Mouse (Mus musculus): ENCODE measurements at regions not wholly inside any gene's neighbourhood (a gene's known extent, or its start where the extent isn't known, plus 50 kb on each side); places are given as distances from the start of the nearest gene placed in this dataset.
A peak's percentile ranks its signal among the peaks of the same experiment; 100 is the strongest.

DNA sequence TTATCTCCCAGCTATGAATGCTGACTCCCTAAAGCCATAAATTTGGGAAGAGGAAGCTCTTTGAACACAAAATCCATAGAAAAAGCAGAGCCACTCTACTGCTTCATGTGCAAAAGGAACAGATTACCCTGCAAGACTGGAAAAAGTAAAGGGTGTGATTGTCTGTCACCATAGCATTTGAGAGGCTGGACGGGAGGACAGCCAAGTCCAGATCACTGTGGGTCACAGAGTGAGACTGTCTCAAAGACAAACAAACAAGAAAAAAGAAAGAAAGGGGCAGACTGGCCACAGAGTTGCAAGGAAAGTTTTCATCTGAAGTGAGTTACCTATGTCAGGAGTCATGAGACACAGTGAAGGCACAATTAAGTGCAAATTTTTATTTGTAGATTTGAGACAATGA, 150.7 kb upstream of the Ccn2 start:
- DNase-seq = no peak

DNA sequence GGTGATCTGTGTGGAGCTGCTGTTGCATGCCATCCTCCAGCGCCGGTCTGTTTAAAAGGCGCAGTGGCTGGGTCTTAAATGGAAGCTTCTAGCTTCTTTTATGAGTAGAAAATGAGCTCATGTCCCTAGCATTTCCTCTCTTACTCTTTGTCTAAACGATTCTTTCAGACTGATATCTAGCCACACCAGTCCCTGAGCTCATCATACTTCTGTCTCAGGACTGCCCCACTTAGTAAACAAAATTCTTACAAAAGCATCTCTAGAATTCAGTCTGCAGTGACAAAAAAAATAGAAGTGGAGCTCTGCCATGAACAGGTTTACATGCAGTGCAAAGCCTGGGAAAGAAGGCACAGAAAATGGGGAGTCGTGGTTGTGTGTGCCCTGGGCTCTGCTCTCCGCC, 150.2 kb upstream of the Ccn2 start:
- no peak for DNase-seq

DNA sequence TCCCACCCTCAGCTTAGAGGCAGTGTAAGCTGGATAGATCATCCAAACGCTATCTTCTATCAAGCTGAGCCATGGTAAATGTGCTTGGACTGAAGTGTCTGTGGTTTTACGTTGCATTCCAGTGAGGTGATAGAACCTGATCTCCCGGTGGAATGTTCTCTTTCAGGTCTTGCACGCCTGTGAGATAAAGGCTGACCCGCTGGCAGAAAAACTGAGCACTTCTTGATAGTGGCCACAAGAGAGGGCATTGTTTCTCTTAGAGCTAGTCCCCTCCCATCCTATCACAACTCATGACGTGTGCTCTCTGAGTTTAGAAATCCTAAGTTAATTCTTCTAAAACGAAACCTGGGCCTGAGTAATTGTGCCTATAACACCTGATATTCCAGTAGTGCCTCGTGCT, 149.1 kb upstream of the Ccn2 start:
- no peak for DNase-seq

DNA sequence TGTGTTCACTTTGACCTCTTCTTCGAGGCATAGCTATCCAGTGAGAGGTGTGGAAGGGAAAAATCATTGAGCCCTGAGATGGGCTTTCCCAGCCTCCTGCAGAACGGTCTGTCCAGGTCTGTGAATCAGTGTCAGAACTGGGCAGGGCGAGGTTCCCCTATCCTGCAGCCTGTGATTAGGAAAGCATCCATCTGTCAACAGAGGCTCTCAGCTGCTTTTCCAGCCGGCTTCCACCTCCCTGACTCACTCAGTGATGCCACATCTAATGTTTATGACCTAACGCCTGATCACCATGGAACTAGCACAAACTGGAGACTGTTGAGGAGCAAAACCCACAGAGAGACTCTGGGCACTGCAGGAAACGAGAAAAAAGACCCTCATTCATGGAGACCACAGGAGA, 148.1 kb upstream of the Ccn2 start:
- DNase-seq = no peak

DNA sequence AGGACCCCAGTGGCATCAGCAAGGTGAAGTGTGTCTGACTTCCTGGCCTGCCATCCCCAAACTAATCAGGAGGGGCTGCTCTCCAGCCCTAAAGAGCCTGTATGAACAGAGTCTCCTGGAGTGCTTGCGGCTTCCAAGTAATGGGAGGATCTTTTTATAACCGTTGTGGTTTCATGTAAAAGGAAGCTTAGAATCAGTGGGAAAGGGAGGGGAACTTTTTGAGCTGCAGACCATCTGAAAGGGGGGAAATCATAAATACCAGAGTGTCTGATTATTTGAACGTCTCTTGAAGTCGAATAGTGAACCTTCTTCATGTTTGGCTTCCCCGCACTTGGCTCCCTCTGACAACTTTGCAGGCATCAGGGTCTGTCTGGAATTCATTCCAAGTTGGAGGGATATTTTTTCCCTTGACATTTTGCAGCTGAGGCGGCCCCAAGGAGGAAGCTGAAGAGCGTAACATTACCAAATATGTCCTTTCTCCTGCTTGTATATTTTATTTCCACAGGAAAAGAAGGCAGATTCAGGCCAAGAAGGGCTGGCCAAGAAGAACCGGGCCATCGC, 147.2 kb upstream of the Ccn2 start:
- no peak for DNase-seq

DNA sequence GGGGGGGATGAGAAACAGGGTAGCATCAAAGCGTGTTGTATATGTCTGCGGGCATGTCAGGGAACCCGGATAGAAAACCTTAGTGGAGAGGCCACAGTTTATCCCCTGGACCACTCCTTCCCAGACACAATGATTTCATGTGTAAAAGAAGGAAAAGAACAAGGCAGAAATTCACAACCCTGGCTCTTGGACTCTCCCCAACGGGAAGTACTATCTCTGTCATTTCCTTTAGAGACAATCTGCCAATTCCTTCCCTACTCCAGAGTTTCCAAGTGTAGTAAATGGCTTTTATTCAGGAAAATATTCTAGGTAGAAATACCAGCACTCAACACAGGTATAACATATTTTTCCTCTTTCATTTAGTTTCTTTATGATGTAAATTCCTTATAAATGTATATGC, 141.7 kb upstream of the Ccn2 start:
- DNase-seq = no peak

DNA sequence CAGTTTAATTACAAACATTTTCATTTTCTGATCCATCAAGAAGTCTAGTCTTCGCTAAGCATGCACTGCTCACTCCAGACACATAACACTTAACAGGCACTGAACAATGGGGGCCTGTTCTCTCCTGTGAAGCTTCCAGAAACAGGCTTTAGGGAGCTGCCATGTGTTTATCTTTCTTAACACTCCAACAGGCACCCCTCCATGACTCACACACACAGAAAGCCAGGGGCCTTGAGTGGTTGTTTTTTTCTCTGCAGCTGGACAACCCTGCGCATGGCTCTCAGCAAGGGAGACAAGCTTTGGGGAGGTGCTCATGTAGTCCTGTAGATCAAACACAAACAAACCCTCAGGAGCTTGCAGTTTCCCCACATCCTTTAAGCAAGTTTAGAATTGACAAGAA, 136.6 kb upstream of the Ccn2 start:
- peak; percentile 10 for DNase-seq

DNA sequence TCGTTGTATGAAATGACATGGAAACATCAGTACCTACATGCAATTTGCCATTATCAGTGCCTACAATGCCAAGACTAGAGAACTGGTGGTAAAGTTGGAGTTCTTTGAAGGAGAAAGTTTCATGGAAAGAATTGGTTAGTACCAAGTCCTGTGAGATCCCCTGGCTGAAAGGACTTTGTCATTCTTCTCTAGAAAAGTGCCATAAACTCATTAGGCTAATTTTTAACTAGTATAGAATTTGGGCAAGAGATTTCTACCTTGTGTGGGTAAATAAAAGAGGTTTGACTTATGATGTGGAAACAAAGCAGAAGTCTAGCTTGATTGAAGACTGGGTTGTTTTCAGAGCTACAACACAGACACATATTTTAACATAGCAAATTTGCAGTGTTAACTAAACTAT, 131.4 kb upstream of the Ccn2 start:
- DNase-seq = no peak

DNA sequence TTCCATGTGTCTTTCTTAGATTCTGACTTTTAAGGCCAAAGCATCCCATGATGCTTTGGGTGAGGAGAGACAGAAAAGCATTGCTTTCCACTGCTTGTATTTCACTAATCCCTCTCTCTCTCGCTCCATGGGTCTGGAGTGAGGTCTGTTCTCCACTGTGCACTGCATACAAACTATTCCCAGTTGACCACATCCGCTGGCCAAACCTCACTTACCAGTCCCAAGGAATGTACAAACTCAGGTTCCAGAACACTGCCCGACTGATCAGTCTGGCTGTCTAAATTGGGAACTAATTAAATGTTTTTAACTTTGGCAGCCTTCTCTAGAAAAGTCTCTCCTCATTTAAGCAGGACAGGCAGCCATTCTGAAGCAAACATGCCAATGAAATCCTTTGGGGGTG, 130.9 kb upstream of the Ccn2 start:
- no peak for DNase-seq

DNA sequence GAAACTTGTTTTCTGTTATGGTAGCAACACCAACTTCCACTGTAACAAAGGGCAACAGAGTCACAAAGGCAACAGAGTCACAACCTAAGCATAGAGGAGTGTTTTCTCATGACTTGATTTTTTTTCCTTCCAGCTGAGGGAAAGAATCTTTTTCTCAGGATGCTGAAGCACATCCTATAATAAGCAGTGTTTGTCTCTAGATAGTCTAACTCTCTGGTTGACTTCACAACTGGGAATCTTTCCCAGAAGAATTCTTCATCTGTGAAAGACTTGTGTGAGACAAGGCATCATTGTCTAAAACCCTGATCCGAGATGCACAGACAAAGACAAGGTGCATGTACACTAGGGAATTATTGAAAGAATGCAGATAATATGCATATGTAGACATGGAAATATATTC, 125.5 kb upstream of the Ccn2 start:
- DNase-seq = no peak

DNA sequence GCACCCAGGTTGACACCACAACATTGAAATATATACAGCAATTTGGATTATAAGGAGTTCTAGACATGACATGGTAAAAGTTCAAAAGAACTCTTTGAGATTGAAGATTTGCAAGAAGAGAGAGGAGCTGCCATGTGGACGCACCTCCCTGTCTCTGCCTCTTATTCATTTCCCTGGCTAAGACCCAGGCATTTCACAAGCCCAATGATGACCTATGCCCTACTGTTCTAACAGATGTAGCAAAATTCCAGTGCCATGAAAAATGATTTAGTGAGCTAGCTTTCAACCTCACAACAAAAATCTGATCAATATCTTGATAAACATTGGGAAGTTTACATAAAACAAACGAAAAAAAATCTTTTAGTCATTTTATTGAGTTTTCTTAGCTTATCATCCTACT, 123.7 kb upstream of the Ccn2 start:
- no peak for DNase-seq

DNA sequence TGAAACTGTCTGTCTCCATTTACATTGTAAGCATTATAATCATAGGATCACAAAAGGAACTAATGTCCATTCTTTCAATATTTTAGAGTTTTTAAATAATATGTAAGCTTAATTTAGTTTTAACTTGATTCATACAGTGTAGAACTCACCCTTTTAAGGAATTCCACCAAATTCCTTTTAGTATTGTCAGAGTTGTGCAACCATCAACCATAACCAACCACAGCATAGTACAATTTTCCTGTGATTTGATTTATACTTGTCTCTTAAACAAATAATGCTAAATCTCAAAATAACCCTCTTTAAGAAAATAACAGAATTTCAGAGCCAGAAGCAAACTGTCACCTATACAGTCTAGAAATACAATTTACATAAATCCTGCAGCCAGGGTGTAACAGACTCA, 119.0 kb upstream of the Ccn2 start:
- no peak for DNase-seq

DNA sequence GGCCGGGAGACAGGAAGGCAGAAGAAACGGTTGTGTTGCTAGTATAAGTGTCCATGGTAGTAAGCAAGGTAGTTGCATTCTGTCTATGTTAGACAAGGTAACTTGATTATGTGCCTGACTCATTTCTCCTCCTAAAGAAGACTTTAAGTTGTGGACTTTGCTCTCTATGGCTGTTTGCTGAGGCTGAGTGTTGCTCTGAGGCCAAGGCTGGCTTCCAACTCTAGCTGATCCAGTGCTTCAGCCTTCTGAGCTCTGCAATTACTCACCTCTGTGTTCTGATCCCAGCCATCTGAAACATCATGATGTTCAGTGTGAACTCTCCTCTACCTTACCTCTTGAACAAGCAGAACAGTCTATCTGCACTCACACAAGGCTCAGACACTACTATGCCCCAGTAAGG, 116.7 kb upstream of the Ccn2 start:
- DNase-seq = no peak

DNA sequence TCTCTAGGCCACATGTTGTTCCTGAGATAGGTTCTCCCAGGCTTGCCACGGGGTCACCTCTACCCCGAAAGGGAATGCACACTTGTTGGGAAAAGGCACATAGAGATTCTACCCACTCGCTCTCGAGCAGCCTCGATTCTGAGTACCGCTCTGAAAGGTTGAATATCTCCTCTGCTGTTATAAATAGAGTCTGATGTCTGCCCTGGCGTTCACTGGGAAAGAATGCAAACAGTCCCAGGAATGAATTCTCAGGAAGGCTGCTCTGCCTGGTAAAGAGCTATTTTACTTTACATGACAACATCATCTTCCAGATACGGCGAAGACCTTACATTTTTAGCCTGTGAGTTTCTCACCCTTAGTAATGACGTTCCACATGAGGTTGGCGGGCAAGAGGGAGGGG, 116.1 kb upstream of the Ccn2 start:
- no peak for DNase-seq

DNA sequence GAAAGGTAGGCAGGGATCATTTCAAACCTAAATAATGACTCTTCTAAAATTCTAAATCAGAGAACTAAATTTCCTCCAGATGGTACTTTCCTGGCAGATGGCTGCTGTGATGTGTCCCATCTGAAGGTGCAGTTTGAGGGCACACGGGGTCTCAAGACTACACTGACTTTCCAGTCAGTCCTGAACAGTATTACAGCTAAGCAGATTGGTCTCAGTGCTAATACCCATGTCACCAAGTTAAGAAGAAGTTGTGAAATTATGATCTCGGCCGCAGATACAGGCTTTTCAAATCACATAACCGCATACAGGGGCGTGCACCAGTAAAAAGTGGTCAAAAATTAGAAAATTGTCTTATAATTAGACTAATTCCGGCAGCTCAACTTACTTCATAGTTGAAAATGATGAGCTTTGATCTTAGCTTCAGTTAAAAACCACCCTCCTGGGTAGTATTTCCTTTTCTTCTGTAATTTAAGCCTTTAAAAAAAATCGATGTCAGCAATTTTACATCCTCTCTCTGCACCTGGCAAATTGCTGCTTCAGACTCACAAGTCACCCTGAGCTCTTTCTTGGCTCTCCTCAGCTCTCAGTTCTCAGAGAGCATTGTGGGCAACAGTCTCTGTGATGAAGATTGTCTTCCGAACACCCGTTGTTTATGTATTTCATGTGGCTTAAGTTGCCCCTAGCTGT, 113.2 kb upstream of the Ccn2 start:
- peak; percentile 38 for DNase-seq

DNA sequence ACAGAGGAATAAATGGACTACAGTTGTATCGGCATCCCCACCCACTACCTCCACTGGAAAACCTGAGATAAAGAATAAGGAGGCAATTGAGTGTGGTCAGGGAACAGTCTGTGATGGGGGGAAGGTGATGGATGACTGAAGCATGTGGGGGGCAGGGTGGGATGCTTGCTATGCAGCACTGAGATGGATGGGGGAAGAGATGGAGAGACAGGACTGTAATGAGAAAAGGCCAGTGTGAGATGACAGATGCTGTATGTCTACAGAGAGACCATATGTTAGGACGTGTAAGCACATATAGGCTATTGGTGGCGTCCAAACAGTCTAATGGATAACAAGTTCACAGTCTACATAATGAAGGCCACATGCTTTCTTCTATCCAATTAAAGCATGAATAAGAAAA, 112.2 kb upstream of the Ccn2 start:
- no peak for DNase-seq

DNA sequence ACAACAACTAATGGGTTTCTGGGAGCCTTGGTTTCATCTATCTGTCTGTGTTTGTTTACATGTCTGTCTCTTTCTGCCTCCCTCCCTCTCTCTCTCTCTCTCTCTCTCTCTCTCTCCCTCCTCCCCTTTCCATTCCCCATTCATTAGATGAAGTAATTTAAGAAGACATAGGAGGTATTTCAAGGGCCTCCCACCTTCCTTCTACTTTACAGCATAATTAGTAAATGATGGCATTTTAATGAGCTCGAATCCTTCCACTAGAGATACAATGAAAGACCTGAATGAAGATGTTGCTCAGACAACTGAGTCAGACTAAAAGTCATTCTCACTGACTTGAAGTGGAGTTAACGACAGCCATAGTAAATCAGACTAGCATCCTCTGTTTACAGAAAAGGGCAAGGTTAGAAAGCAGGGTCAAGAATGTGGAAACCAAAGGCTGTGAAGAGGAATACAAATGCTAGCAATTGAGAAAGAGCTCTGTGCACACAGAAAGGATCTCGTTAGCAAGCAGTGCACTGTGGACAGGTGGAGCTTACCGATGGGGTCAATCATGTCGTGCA, 111.1 kb upstream of the Ccn2 start:
- DNase-seq = no peak

DNA sequence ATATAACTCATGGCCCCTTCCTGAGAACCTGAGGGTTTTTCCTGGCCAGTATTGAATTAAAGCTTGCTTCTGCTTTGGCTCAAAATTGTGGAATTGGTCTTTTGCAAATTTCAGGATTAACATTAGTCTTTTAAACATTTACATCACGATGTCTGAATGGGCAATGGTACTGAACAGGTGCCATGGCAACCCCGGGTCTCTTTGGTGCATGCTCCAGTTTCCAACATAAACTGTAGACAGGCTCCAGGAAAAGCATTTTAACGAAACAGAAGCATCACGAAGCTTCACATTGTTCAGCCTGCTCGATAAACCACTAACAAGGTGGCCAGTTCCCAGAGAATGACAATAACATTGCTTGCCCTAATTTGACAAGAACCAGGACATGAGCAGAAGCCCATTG, 109.8 kb upstream of the Ccn2 start:
- no peak for DNase-seq

DNA sequence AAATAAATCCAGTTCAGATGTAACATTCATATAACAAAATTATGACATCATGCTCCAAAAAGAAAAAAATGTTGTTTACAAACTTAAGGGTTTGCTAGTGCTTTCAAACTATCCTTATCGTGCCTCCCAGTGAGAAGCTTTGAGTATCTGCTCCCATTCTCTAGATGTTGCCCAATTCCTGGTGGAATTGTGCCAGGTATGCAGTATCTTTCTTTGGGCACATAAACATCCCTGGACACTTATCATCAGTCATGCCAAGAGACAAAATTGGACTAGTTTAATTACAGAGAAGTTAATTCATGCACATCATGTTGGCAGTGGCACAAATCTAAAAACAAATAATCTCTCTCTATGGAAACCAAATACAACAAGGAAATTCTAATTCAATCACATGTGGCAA, 109.0 kb upstream of the Ccn2 start:
- no peak for DNase-seq

DNA sequence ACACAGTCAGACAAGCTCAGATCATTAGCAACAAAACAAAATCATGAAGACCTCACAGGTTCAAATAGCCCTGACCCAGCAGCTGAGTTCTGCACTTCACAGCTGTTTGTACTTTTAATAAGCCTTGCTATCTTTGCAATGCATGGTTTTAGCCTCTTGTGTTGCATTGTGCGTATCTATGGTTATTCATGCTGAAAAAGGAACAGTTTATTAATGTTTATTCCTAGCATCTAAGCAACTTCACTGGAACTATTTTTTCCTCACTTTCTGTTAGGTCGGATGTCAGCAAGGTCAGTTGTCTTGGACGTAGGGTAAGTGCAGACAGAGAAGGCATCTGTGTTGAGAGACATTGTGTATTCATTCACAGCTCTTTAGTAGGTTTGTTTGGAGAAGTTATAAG, 107.3 kb upstream of the Ccn2 start:
- no peak for DNase-seq

DNA sequence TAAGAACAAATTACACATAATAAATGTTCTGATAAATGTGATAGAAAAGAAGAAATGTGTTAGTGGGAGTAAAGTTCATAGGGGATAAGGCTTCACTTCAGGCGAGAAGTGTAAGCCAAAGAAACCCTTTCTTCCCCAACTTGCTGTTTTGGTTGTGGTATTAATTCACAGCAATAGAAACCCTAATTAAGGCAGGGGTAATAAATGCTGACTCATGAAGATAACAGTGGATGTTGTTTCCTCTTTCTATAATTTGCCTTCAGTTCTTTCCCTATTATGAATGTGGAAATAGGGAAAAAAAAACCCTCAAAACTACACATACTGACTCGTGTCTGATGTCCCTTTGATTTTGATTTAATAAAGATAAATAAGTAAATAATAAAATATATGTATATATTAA, 104.8 kb upstream of the Ccn2 start:
- DNase-seq = no peak

DNA sequence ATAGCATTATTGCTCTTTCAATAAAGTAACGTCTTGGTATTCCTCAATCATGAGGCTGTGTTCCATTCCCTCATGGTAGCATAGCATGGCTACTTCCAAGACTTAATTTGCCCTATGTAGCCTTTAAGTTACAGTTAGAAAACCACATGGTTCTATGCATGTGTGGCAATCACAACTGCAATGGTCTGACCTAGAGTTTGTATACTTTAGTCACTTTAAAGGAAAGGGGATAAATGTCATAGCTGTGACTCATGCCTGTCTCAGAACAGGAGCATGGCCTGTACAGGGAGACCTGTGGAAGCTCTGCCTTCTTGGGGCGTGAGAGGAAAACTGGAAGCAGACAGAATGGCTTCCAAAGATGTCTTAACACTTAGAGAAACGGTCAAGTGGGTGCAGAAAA, 103.4 kb upstream of the Ccn2 start:
- DNase-seq = no peak

DNA sequence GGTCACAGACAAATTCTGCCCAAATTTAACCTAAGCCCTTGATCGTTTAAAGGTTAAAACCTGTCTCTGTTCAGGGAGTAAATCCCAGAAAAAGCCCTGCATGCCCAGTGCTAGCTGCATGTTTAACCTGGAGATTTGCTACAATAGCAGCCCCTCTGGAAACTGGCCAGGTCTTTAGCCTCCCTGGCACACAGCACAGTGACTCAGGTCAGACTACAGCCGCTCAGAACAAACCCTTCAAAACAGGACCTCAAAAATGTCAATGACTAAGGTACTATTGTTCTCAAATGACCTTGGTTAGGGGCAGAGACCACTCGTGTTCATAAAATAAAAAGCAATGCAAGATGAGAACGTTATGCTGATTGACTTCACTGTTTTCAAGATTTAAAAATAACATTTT, 101.8 kb upstream of the Ccn2 start:
- DNase-seq = no peak

DNA sequence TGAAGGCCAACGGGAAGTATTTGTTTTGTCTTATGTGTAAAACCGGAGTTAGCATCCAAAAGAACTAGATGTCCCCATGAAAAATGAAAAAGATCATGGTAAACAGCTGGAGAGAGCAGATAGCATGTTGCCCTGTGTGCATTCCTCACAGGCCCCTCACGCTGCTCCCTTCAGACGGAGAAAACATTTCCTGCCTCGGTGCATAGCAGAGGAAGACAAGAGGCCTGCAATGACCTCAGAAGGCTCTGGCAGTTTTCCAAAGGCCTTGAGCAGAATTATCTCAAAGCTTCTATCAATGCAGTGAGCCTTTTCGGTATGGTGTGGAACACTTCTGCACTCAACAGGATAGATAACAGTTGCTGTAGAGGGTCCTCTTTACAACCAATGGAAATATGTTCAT, 101.3 kb upstream of the Ccn2 start:
- no peak for DNase-seq

DNA sequence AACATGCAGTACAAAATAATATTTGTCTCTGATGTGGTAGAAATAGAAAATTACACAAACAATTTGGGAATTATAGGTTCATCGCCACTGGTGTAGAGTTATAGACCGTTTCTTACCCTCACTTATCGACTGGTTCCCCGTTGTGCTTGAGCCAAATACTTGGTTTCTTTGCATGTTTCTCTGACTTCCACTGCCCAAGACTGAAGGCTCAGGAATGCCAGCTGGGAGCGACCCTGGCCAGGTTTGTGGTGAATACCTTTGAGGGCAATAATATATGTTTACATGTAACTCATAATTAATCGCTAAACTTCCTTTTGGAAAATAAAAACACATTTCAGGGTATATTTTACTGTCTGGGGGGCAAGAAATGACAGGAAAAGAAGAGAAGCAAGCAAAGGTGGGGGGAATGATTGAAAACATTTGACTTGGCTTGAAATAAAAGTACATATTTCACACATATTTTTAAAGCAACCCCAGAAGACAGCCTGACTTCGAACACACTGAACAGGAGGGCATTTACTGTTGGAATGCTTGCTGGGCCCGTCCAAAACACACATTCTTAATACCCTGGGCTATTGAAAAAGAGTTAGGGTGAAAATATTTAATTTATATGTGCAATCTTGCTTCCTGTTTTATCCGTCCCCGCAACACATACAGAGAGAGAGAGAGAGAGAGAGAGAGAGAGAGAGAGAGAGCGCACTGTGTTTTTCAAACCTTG, 75.3 kb upstream of the Ccn2 start:
- DNase-seq = no peak

Data from thymus, postnatal 14 days (tissue).